Mouse (Mus musculus) right cerebral cortex, postnatal 10 days (tissue): ENCODE data around the gene Wdr31.

Experiments used
- DNase-seq, 2 experiments: peaks; one replicate each; pipeline ENCODE4 v3.0.0; 2021; ENCODE audit warnings: low spot score in 2 of 2

The Wdr31 gene

DNA sequence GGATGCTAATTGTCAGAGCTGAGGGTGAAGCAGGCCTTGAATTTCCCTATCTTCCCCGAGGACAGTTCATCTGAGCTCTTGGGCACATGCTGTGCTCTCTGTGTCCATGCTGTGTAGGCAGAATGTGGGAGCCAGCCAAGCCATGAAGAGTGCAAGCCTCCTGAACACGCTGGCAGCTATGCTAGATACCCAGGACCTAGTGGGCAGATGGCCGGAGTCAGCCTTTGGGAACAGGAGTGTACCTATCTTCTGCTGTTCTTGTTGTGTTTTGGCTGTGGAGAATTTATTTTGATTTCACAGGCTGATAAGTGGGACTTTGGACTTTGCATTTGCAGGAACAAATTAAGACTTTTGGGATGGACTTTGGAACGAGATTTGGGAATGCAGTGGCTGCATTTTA, 30.2 kb downstream of the Wdr31 start:
- DNase-seq, result no peak

GRCm38 (mm10) chr4:62439793-62440192, 30.9 kb downstream of the Wdr31 start:
- DNase-seq, result no peak

- DNase-seq, result no peak
Observed at GRCm38 (mm10) chr4:62437871-62438270, 32.8 kb downstream of the Wdr31 start.

DNA sequence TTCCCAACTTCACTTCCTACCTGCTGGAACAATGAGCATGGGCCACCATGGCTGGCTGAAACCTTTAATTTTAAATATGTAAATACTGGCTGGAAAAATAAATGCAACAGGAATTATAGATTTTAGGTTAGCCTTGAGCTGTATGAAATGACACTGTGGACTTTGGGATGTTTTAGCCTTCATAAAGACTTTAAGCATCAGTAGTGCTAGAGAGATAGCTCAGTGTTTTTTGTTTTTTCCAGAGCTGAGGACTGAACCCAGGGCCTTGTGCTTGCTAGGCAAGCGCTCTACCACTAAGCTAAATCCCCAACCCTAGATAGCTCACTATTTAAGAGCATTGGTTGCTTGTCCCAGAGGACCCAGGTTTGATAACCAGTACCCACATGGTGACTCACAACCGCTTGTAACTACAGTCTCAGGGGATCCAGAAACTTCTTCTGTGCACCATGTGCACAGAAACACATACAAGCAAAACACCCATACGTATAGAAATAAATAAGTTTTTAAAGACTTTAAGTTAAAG, 33.4 kb downstream of the Wdr31 start:
- no peak for DNase-seq

DNA sequence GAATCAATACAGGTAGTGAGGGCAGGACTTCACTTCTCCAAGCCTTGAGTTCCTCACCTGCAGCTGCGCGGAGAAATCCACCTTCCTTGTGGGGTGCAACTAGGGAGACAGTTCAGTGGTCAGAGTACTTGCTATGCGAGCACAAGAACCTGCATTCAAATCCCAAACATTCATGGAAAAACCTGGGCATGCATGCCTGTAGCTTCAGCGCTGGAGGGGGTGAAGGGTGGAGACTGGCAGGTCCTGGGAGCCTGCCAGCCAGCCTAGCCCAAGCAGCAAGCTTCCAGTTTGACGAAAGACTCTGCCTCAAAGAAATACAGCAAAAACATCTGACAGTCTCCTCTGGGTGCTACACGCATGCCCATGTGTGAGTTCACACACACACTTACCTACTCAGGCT, 35.6 kb downstream of the Wdr31 start, which contains the start of gene Rnf183:
TSS of gene Rnf183 (minus strand) at position 172 of the 400 bp plus-strand sequence.
- no peak for DNase-seq

DNA sequence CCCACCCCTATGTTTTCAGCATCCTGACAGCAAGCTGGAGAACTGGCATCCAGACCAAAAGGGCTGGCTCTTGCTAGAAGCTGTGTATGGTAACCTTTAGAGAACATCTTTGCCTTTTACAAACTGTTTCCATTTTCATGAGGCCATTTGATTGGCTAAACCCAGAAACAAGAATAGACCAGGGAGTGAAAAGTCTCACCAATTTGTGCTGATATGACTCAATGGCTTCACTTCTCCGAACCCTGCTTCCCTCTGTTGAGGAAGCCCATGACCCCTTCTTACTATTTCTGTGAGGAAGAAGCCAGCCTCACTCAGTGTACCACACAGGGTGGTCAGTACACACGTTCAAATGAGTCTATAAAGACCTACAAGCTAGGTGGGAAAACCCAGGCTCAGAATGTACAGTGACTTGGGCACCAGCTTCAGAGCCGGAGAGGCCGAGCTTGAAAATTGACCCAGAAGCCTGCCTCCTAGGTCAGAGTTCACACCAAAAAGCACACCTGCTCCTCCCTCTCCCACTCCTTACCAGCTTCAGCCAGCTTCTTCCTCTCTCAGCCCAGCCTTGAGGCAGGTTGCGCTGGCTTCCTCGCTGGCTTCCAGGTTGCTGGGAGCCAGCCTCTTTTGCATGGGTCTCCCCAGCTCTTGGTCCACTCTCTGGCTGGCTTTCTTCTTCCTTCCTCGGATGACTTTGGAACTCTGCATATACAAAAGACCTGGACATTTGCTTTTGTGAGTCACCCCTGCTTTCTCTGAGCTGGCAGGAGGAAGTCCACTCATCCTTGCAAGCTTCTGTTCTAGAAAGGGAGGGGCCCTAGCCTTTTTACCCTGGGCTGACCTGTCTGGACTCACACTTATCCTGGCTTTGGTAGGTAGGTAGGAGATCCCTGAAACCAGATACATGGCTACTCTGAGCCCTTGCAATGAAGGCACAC, 36.5 kb downstream of the Wdr31 start:
- DNase-seq, result no peak

GRCm38 (mm10) chr4:62431522-62431921, 39.2 kb downstream of the Wdr31 start:
- no peak for DNase-seq

- DNase-seq, result no peak
Observed at GRCm38 (mm10) chr4:62430678-62431077, 40.0 kb downstream of the Wdr31 start.

DNA sequence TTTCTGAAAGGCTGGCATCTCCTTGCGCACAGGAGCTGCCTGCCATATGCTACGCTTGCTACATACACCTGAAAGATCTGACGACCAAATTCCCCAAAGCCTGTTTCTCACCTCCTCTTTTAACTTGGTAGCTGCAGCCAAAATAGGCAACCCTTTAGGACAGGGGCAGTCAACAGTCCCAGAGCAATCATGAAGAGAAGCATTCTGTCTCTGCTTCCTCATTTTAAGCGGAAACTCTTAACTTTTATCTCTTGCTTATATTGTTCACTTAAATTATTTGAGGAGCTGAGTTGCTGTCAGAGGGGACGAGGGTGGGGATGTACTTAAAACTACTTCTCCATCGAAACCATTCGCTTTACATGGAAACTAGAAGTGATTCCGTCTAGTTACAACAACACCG, 41.1 kb downstream of the Wdr31 start:
- DNase-seq, result no peak

GRCm38 (mm10) chr4:62427978-62428758, 42.5 kb downstream of the Wdr31 start:
- no peak for DNase-seq

- DNase-seq, result no peak
Observed at GRCm38 (mm10) chr4:62425891-62426290, 44.8 kb downstream of the Wdr31 start.

DNA sequence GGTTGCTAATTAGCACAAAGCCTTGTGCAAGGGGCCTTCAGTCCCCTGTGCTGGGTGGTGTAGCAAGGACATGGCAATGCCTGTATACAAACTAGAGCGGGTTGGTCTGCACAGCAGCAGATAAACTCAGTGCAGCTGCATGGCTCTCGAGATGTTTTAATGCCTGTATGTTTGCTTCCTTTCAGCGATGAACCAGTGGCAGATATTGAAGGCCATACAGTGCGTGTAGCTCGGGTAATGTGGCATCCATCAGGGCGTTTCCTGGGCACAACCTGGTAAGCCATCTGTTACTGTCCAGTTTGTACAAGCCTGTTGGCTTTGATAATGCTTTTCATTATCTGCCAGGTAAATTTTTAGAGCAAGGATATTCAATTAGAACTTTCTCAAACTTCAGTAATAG, 51.6 kb downstream of the Wdr31 start:
- no peak for DNase-seq

DNA sequence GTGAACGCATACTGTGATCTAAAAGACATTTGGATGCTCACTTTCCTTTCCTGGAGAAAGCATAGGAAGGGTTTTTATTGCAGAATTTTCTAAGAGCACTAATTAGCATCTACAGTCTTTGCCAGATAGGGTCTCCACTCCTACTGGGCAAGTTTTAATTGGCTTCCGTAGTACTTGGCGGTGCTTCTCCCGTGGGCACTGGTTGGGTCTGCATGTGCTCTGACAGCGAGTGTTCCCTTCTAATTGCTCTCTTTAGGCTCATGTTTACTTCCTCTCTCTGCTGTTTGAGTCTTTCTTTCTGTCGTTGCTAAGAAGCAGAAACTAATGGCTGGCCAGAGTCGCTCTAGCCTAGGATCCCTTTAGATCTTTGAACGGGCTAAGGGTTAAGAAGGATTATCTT, 52.2 kb downstream of the Wdr31 start:
- DNase-seq, result peak; percentile 46 to 66

DNA sequence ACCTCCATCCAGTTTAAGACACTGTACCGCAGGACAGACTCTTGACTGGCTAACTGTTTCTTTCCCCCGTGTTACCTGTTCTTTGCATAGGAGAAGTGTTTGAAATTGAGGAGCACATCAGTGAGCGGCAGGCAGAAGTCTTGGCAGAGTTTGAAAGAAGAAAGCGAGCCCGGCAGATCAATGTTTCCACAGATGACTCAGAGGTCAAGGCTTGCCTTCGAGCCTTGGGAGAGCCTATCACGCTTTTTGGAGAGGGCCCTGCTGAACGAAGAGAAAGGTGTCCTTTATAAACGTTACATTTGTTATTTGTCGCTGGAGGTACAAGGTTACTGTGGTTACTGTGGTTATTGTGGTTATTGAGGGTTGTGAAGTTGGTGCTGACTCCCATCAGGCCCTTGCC, 59.1 kb downstream of the Wdr31 start:
- DNase-seq, result no peak

- no peak for DNase-seq
Observed at GRCm38 (mm10) chr4:62410325-62410724, 60.4 kb downstream of the Wdr31 start.

- no peak for DNase-seq
Observed at GRCm38 (mm10) chr4:62409615-62410014, 61.1 kb downstream of the Wdr31 start.

DNA sequence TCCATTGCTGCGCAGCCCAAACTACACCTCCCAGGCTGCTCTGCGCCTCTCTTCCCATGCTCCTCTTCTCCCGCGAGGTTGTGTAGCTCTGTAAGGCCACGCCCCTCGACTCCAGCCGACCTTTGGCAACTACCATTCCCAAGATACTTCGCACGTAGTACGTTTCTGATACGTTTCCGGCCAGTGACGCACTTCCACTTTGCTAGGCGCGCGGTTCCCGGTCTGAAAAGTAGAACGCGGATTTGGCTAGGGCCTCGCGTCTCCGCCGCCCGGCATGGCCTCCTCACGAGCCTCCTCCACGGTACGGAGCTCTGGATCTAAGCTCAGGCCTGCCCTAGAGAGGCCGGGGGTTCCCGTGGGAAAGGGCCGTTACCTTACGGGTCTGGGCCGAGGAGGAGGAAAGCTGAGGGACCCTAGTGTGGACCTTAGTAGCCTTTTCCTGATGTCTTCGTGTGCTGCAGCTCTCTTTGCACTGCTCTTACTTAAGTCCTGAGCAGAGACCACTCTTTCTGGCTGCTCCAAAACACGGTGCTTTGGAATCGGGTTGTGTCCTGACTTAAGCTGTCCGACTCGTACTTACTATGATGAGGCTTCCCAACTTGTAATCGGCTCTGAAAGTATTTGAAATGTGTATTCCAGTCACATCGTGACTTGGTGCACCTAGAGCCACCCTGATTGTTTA, 62.0 kb downstream of the Wdr31 start, which contains the start of the genes Cdc26 and Prpf4:
TSS of gene Cdc26 (minus strand) at position 42 of the 682 bp plus-strand sequence.
TSS of gene Prpf4 (plus strand) at position 197 of the 682 bp plus-strand sequence.
- peak; percentile 99 to 100 for DNase-seq

DNA sequence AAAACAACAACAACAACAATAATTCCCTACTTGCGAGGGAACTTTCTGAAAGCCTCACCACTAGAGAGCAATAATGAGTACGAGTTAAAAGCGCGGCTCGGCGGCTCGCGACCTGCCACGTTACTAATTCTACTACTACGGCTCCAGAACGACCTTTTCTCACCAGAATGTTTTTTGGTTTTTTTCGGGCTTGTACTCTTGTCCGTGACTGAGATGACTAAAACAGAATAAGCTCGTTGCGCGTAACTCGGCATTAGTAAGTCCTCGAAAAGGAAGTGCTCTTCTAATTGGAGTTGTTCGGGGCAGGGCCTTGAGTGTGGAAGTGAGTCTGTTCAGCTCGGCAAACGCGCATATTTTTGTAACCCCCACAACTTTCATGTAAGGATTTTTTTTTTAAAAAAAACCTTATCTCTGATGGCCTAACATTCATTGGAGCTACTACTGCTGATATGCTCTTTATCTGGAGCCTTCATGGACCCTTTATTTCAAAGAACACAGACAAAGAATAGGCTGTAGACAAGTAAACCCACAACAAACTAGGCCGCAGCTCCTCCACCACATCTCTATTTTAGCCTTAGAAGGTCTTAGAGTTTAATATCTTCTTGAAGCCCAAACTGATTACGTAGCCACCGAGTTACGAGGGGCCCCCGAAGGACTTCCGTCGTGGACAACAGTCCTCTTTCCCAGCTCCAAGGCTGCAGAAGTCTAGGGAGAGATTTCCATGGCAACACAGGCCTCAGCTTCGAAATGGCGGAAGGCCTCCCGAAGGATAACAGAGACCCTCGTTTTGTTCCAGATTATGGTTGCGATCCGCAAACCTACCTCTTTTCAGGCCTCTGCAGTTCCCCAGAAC, 62.7 kb downstream of the Wdr31 start:
- peak; percentile 58 to 64 for DNase-seq

GRCm38 (mm10) chr4:62406133-62406532, 64.6 kb downstream of the Wdr31 start:
- DNase-seq, result no peak

GRCm38 (mm10) chr4:62398956-62399355, 71.7 kb downstream of the Wdr31 start:
- no peak for DNase-seq
